Mouse (Mus musculus): ENCODE measurements around the gene Rnf121.

DNA sequence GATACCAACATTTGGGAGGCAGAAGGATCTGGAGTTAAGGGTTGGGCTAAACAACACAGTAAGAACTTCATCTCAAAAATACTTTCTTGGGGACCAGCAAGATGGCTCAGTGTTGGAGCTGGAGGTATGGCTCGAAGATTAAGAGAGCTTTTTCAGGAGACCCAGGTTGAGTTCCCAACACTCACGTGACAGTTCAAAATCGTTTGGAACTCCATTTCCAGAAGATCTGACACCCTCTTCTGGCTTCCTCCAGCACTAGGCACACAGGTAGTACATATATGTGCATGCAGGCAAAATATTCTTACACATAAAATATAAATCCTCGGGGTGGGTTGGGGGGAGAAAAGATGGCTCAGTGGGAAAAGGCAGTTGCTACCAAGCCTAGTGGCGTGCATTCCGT, 1.1 kb upstream of the Rnf121 start:
- TF ChIP-seq POLR2A (IDR thresholded peaks at IDR 0.05; ENCODE audit: insufficient read depth, low read depth, low read length), result no peak
- no peak for TF ChIP-seq CTCF (IDR thresholded peaks at IDR 0.05; ENCODE audit: insufficient read depth, low read depth, low read length)
